Mouse (Mus musculus): ENCODE data around the gene Adipor2.

The Adipor2 gene

DNA sequence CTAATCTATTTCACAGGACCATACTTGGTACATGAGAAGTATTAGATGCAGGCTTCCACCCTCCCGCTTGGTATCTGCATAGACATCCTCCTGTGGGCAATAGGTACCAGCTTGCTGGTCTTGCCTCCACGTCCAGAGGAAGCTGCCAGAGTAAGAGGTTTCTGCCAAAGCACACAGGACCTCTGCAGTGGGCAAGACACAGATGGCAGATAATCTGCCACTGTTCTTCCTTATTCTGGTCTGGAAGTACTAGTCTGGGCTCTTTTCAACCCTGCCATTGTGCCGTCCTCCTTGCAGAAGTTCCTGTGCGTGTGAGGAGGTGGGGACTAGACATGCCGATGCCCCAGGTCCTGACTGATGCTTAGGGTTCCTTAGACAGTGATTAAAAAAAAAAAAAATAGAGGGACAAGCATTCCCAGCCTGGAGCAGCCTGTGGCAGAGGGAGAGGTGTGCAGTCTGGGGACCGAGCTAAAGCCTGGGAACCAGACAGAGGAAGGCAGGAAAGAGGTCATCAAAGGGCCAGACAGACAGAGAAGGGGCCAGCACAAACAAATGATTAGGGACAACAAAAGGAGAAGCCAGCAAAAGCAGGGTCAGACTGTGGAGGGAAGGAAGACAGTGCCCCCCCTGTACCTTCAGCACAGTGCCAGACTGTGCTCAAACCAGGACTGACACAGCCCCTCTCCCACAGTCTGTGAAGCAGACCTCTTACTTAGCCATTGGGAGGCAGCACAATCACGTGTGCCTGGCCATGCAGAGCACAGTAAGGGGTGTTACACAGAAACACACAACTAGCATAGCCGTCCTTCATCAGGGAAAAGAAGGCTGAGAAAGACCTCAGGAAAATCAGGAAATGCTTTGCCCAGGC lies 20.6 kb upstream of the Adipor2 start:
- DNase-seq (ENCODE audit: low read depth, low spot score), result no peak
- Histone ChIP-seq H3K27me3 (ENCODE audit: control insufficient read depth, insufficient read depth, low read length, poor library complexity, severe bottlenecking) (no peaks in the 10 kb centered on the region), H3K36me3 (ENCODE audit: control insufficient read depth, insufficient read depth, low read length, poor library complexity, severe bottlenecking) (no peaks in the 10 kb centered on the region)

DNA sequence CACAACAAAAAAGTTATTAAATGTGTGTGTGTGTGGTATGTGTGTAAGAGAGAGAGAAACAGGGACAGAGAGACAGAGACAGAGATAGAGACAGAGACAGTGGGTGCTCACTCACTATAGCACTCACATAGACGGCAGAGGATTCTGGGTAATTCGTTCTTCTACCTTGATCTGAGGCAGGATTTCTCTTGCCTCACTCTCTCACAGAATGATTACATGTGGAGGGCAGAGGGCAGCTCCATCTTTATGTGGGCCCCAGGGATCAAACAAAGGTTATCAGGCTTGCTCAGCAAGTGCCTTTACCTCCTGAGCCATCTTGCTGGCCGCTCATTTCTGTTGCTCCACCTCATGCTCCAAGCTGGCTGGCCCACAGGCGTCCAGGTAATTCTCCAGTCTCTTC lies 16.9 kb upstream of the Adipor2 start:
- Histone ChIP-seq H3K36me3 (ENCODE audit: control insufficient read depth, insufficient read depth, low read length, poor library complexity, severe bottlenecking) (no peaks in the 10 kb centered on the region), H3K27me3 (ENCODE audit: control insufficient read depth, insufficient read depth, low read length, poor library complexity, severe bottlenecking) (no peaks in the 10 kb centered on the region)
- DNase-seq (ENCODE audit: low read depth, low spot score), result no peak

GRCm38 (mm10) chr6:119431751-119432324 lies 14.3 kb upstream of the Adipor2 start:
- no peaks in the 10 kb centered on the region for H3K36me3 ChIP-seq (ENCODE audit: control insufficient read depth, insufficient read depth, low read length, poor library complexity, severe bottlenecking)
- DNase-seq (ENCODE audit: low read depth, low spot score), result no peak
- H3K27me3 ChIP-seq (ENCODE audit: control insufficient read depth, insufficient read depth, low read length, poor library complexity, severe bottlenecking), result no peaks in the 10 kb centered on the region

- peak; percentile 52 for DNase-seq (ENCODE audit: low read depth, low spot score)
- Histone ChIP-seq H3K27me3 (ENCODE audit: control insufficient read depth, insufficient read depth, low read length, poor library complexity, severe bottlenecking) (no peaks in the 10 kb centered on the region), H3K36me3 (ENCODE audit: control insufficient read depth, insufficient read depth, low read length, poor library complexity, severe bottlenecking) (no peaks in the 10 kb centered on the region)
Observed at GRCm38 (mm10) chr6:119430508-119430907, 13.0 kb upstream of the Adipor2 start.

GRCm38 (mm10) chr6:119429311-119429710 lies 11.8 kb upstream of the Adipor2 start:
- Histone ChIP-seq H3K27me3 (ENCODE audit: control insufficient read depth, insufficient read depth, low read length, poor library complexity, severe bottlenecking) (no peaks in the 10 kb centered on the region), H3K36me3 (ENCODE audit: control insufficient read depth, insufficient read depth, low read length, poor library complexity, severe bottlenecking) (no peaks in the 10 kb centered on the region)
- no peak for DNase-seq (ENCODE audit: low read depth, low spot score)

DNA sequence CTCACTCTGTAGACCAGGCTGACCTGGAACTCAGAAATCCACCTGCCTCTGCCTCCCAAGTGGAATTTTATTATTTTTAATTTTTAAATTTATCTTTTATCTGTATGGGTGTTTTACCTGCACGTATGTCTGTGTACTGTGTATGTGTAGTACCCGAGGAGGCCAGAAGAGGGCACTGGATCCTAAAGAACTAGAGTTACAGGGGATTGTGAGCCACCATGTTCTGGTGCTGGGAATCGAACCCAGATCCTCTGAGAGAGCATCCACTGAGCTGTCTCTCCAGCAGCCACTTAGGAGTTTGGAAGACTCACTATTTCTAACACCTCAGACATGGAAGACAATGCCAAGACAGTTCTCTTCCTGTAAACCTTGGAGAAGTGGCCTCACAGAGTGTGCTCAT lies 11.1 kb upstream of the Adipor2 start:
- H3K36me3 ChIP-seq (ENCODE audit: control insufficient read depth, insufficient read depth, low read length, poor library complexity, severe bottlenecking), result no peaks in the 10 kb centered on the region
- peak; percentile 53 for DNase-seq (ENCODE audit: low read depth, low spot score)
- H3K27me3 ChIP-seq (ENCODE audit: control insufficient read depth, insufficient read depth, low read length, poor library complexity, severe bottlenecking), result no peaks in the 10 kb centered on the region

DNA sequence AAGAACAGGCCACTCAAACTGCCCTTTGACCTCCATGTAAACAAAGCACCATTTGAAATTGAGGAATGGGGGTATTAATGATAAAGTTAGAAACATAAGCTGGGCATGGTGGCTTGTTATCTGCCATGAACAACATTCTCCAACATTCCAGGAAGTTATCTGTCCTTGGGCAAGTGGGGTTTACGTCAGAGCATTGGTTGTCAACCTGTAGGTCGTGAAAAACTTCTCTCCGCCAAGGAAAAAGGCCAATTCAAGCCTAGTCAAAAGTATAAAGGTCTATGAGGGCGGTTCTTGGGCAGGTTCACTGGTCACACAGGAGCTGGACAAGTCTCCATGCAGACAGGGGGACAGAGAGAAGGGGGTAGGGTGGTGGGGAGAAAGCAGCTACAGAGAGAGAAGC lies 3.5 kb upstream of the Adipor2 start:
- no peak for DNase-seq (ENCODE audit: low read depth, low spot score)
- no peaks in the 10 kb centered on the region for H3K27me3 ChIP-seq (ENCODE audit: control insufficient read depth, insufficient read depth, low read length, poor library complexity, severe bottlenecking)
- no peaks in the 10 kb centered on the region for H3K36me3 ChIP-seq (ENCODE audit: control insufficient read depth, insufficient read depth, low read length, poor library complexity, severe bottlenecking)

- peak; percentile 22 for DNase-seq (ENCODE audit: low read depth, low spot score)
- no peaks in the 10 kb centered on the region for H3K27me3 ChIP-seq (ENCODE audit: control insufficient read depth, insufficient read depth, low read length, poor library complexity, severe bottlenecking)
- H3K36me3 ChIP-seq (ENCODE audit: control insufficient read depth, insufficient read depth, low read length, poor library complexity, severe bottlenecking), result no peaks in the 10 kb centered on the region
Observed at GRCm38 (mm10) chr6:119420357-119420756, 2.9 kb upstream of the Adipor2 start.

GRCm38 (mm10) chr6:119419412-119419811 lies 1.9 kb upstream of the Adipor2 start:
- no peak for DNase-seq (ENCODE audit: low read depth, low spot score)
- no peaks in the 10 kb centered on the region for H3K27me3 ChIP-seq (ENCODE audit: control insufficient read depth, insufficient read depth, low read length, poor library complexity, severe bottlenecking)
- H3K36me3 ChIP-seq (ENCODE audit: control insufficient read depth, insufficient read depth, low read length, poor library complexity, severe bottlenecking), result no peaks in the 10 kb centered on the region

DNA sequence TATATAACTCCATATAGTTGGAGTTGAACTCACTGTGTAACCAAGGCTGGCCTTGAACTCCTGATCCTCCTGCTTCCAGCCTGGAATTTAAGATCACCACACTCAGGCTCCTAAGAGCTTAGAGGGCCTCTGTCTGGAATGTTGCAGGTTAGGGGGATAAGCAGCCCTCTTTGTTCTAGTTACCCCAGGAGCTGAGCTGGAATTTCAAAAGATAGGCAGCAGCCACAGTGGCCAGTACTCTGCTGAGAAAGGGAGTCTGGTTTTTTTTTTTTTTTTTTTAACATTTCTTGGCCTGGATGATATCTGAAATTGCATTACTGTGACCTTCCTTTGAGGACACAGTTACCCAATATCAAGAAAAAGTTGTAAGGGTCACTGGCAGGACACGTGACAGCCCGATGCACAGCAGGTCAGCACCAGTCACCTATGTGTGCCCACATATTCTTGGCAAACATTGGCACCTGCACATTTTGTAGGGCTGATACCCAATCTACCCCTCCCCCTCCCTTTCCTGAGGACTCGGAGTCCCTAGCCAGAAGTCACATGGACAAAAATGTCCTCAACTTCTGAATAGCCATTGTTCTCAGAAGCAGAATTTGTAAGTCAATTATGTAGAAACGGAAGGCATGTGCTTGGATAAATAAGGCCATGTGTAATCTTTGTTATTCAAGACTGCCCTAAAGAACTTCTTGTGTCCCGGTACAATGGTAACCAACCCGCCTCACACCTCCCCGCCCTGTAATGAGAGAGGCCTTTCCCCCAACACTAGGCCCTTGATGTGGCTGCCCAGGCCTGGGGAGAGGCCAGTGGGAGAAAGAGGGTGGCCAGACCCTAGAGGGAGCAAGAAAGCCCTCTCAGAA lies 1.1 kb upstream of the Adipor2 start:
- Histone ChIP-seq H3K36me3 (ENCODE audit: control insufficient read depth, insufficient read depth, low read length, poor library complexity, severe bottlenecking) (no peaks in the 10 kb centered on the region), H3K27me3 (ENCODE audit: control insufficient read depth, insufficient read depth, low read length, poor library complexity, severe bottlenecking) (no peaks in the 10 kb centered on the region)
- DNase-seq (ENCODE audit: low read depth, low spot score), result no peak

DNA sequence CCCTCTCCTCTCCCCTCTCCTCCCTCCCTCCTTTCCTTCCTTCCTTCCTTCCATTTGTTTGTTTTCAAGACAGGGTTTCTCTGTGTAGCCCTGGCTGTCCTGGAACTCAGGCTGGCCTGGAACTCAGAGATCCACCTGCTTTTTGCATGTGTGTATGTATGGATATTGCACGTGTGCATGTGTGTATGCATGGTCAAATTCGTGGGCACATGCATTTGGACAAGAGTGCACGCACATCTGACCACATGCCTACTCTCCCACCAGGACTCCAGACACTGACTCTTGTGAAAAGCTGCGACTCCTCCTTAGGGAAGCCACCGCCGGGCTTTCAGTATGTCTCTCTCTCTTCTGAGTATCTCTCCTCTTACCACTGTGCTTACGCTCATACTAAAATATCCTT lies 317 bp upstream of the Adipor2 start:
- DNase-seq (ENCODE audit: low read depth, low spot score), result no peak
- Histone ChIP-seq H3K36me3 (ENCODE audit: control insufficient read depth, insufficient read depth, low read length, poor library complexity, severe bottlenecking) (no peaks in the 10 kb centered on the region), H3K27me3 (ENCODE audit: control insufficient read depth, insufficient read depth, low read length, poor library complexity, severe bottlenecking) (no peaks in the 10 kb centered on the region)

GRCm38 (mm10) chr6:119416643-119417042 lies 861 bp downstream of the Adipor2 start:
- Histone ChIP-seq H3K36me3 (ENCODE audit: control insufficient read depth, insufficient read depth, low read length, poor library complexity, severe bottlenecking) (no peaks in the 10 kb centered on the region), H3K27me3 (ENCODE audit: control insufficient read depth, insufficient read depth, low read length, poor library complexity, severe bottlenecking) (no peaks in the 10 kb centered on the region)
- DNase-seq (ENCODE audit: low read depth, low spot score), result no peak

GRCm38 (mm10) chr6:119414262-119415043 lies 3.1 kb downstream of the Adipor2 start:
- no peak for DNase-seq (ENCODE audit: low read depth, low spot score)
- Histone ChIP-seq H3K27me3 (ENCODE audit: control insufficient read depth, insufficient read depth, low read length, poor library complexity, severe bottlenecking) (no peaks in the 10 kb centered on the region), H3K36me3 (ENCODE audit: control insufficient read depth, insufficient read depth, low read length, poor library complexity, severe bottlenecking) (no peaks in the 10 kb centered on the region)

DNA sequence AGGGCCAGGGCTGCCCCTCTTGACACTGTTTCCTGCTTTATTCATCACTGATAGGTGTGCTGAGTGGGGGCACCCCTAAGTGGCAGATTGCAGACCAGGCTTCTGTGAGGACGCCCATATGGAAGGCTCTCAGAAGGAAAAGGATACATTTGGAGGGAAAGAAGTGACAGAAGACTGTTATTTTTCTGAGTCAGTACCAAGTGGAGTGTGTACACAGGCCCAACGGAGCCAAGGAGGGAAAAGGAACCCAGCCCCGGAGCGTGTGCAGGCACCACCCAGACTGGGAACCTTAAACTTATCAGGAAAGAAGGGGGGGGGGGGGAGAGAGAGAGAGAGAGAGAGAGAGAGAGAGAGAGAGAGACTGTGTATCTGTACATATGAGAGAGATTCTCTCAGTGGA lies 4.9 kb downstream of the Adipor2 start:
- Histone ChIP-seq H3K36me3 (ENCODE audit: control insufficient read depth, insufficient read depth, low read length, poor library complexity, severe bottlenecking) (no peaks in the 10 kb centered on the region), H3K27me3 (ENCODE audit: control insufficient read depth, insufficient read depth, low read length, poor library complexity, severe bottlenecking) (no peaks in the 10 kb centered on the region)
- no peak for DNase-seq (ENCODE audit: low read depth, low spot score)

Data from splenic B cell, adult 2 months (primary cell).